Mouse (Mus musculus): Measurements from ENCODE around the gene Klf11.

GRCm38 (mm10) chr12:24615140-24615539, 35.9 kb upstream of the Klf11 start:
- no peak for TF ChIP-seq GATA1 (IDR thresholded peaks at IDR 0.05; ENCODE audit: borderline replicate concordance, low read length)
- no peak for TF ChIP-seq FLI1 (IDR thresholded peaks at IDR 0.05; ENCODE audit: low read length)
